Mouse (Mus musculus) stomach, embryonic 14.5 days (tissue): Measurements from ENCODE around the gene Gm9844. TPM values are rescaled to one million over a fixed set of nuclear protein-coding genes. Genes with fewer than 3 reads are reported as not detected.
"Not testable (repeated sequence)": the region's sequence is repeated elsewhere in the genome, so short reads cannot be mapped to it uniquely, and the experiment has no call there.

Source experiments
- ATAC-seq: fragments of 200-750 bp; cut with Nextera tagmentation; 2 replicates; pipeline ENCODE4 v1.8.0; 2017; ENCODE audit warnings: low read depth, moderate TSS enrichment; ENCODE audit not compliant: insufficient number of reproducible peaks, insufficient read depth, low FRiP score
- H3K27ac ChIP-seq: fragments of 300-500 bp; sonication (generic); 2 replicates; pipeline ENCODE4 v1.5.1; 2014; ENCODE audit warnings: mild to moderate bottlenecking, low read length, moderate library complexity, mixed read lengths
- H3K27me3 ChIP-seq: fragments of 300-500 bp; sonication (generic); 2 replicates; pipeline ENCODE4 v1.6.1; 2014; ENCODE audit warnings: low read length, control low read depth, mixed read lengths; ENCODE audit not compliant: control insufficient read depth, insufficient read depth
- H3K36me3 ChIP-seq: fragments of 300-500 bp; sonication (generic); 2 replicates; pipeline ENCODE4 v1.6.1; 2014; ENCODE audit warnings: mild to moderate bottlenecking, control low read depth, low read length, moderate library complexity, mixed read lengths; ENCODE audit not compliant: control insufficient read depth, insufficient read depth
- H3K4me1 ChIP-seq: fragments of 300-500 bp; sonication (generic); 2 replicates; pipeline ENCODE4 v1.6.1; 2014; ENCODE audit warnings: low read length, control low read depth, mixed read lengths; ENCODE audit not compliant: control insufficient read depth, insufficient read depth
- H3K4me2 ChIP-seq: fragments of 300-500 bp; sonication (generic); replicated peaks from 2 replicates; pipeline ENCODE4 v1.6.1; 2014; ENCODE audit warnings: low read depth, low read length, control low read depth
- H3K4me3 ChIP-seq: fragments of 300-500 bp; sonication (generic); 2 replicates; pipeline ENCODE4 v1.5.1; 2014; ENCODE audit warnings: low read depth, low read length, control low read depth
- H3K9ac ChIP-seq: fragments of 300-500 bp; sonication (generic); replicated peaks from 2 replicates; pipeline ENCODE4 v1.6.1; 2014; ENCODE audit warnings: low read depth, mild to moderate bottlenecking, control low read depth, low read length, moderate library complexity, mixed read lengths
- H3K9me3 ChIP-seq: fragments of 300-500 bp; sonication (generic); 2 replicates; pipeline ENCODE4 v1.6.1; 2016; ENCODE audit warnings: low read depth, low read length, control low read depth; ENCODE audit not compliant: control insufficient read depth
- WGBS: fragments of 180-500 bp; shearing (Covaris S2); extraction: QIAGEN DNeasy Blood & Tissue Kit; methylation state at CpG from one replicate; pipeline ENCODE4 v1.1.7; 2014; 5-methylcytosine and 5-hydroxymethylcytosine counted together
- polyA plus RNA-seq: library from polyadenylated mRNA; unstranded; fragments of >200 nt; fragmentation: Nextera tagmentation; extraction: Ambion mirVana; gene quantifications from 2 replicates; pipeline ENCODE4 v1.2.1, GENCODE M21; 2014

Gm9844 gene
- polyA plus RNA-seq, 1 experiment from 2014 or later = 16.7 TPM

DNA sequence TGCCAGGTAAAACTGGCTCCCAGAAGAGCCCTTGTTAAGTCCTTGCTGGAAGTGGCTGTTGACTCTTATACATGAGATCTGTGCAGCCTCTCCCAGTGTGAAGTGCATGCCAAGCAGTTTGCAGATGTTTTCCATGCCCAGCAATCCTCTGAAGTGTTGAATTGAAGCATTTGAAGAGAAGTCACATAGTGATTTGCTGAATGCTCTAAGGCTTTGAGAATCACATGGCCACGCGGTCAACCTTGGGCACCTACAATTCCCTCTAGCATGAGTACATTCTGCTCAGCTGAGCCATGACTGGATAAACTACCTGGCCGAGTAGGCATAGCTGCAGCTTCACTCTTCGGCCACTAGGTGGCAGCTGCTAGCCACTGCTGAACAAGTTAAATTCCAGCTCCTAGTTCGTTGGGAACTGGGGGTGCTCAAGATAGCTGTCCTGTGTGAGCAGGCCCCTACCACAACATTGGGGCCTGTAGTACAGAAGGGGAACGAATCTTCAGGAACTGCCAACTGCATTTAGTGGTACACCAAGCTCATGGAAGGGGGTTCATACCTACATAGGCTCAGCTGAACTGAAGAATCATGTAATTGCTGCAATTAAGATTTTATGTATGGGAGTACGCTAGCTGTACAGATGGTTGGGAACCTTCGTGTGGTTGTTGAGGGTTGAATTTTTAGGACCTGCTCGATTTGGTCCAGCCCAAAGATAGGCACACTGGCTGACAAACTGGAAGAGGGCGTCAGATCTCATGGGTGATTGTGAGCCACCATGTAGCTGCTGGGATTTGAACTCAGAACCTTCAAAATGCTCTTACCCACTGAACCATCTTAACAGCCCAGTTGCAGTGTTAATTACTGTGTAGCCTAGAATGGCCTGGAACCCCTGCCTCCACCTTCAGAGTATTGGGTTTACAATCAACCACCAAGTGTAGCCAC lies 28.5 kb downstream of the Gm9844 start:
- 0 out of 2 replicates have a peak, but pooled peaks have one; percentile 39 for ATAC-seq
- Histone ChIP-seq H3K27me3 (no peaks in the 10 kb centered on the region), H3K9ac (no peak overlapping the region), H3K27ac (0 out of 2 replicates have a peak overlapping the region, but pooled peaks have one; percentile 15), H3K9me3 (no peaks in the 10 kb centered on the region), H3K36me3 (peaks cover 52% of the 10 kb centered on the region), H3K4me1 (peaks cover 18% of the 10 kb centered on the region), H3K4me3 (no peak overlapping the region), H3K4me2 (no peak overlapping the region)
- WGBS = 27% methylated on average over 10 of the region's 10 CpGs

DNA sequence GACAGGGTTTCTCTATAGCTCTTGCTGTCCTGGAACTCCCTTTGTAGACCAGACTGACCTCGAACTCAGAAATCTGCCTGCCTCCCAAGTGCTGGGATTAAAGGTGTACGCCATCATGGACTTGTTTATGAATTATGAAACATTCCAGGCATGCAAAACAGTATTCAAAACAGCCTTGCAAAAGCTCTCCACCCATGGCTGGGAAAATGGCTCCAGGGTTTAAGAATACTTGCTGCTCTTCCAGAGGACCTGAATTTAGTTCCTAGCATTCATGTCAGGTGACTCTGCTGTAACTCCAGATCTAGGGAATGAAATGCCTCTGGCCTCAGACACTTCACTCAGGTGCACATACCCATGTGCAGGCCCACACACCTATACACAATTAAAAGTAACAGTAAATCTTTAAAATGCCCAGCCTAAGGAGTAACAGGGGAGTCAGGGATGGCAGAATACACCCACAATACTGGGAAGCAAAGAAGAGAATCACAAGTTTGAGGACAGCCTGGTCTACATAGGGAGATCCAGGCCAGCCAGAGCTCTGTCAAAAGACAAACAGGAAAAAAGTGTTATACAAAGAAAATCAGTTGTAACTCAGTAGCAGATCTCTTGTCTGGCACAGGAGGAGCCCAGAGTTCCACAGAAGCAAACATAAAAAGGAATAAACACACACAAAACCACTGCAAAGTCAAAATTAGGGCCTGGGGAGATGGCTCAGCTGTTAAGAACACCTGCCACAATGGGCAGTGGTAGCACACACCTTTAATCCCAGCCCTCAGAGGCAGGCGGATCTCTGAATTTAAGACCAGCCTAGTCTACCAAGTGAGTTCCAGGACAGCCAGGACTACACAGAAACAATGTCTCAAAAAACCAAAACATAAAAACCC lies 29.5 kb downstream of the Gm9844 start:
- Histone ChIP-seq H3K27ac (no peak overlapping the region), H3K9me3 (no peaks in the 10 kb centered on the region), H3K4me2 (no peak overlapping the region), H3K9ac (no peak overlapping the region), H3K27me3 (no peaks in the 10 kb centered on the region), H3K4me3 (no peak overlapping the region), H3K36me3 (peaks cover 43% of the 10 kb centered on the region), H3K4me1 (peaks cover 9% of the 10 kb centered on the region; the same call in 1 of the 2 replicates)
- ATAC-seq = no peak
- 69% methylated on average over 3 of the region's 3 CpGs for WGBS

DNA sequence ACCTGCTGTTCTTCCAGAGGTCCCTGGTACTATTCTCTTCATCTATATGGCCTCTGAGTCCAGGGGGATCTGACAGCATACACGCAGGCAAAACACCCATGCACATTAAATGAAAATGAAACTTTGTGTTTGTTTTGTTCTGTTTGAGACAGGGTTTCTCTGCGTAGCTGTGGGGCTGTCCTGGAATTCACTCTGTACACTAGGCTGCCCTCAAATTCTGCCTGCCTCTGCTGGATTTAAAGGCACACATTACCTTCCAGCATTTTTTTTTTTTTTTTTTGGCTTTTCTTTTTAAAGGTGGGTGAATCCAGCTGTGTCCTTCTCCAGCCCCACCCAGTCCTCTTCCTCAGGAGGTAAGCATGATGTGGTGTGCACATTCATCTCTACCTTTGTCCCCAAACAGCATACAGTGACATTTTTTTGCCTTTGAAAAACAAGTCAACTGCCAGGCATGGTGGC lies 30.1 kb downstream of the Gm9844 start:
- Histone ChIP-seq H3K27ac (no peak overlapping the region), H3K27me3 (no peaks in the 10 kb centered on the region), H3K4me1 (peaks cover 3% of the 10 kb centered on the region; the same call in 1 of the 2 replicates), H3K9ac (no peak overlapping the region), H3K4me2 (no peak overlapping the region), H3K4me3 (no peak overlapping the region), H3K36me3 (peaks cover 38% of the 10 kb centered on the region), H3K9me3 (no peaks in the 10 kb centered on the region)
- WGBS = 75% methylated on average over 2 of the region's 2 CpGs
- no peak for ATAC-seq

DNA sequence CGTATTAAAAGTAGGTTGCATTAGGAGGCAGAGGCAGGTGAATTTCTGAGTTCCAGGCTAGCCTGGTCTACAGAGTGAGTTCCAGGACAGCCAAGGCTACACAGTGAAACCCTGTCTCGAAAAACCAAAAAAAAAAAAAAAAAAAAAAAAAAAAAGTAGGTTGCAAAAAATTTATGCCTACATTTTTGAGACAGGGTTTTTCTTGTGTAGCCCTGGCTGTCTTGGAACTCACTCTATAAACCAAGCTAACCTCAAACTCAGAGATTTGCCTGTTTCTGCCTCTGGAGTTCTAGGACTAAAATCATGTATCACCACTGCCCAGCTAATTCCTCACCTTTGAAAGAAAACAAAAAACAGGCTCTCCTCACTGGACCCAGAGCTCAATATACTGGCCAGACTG lies 33.7 kb downstream of the Gm9844 start:
- H3K27me3 ChIP-seq, ATAC-seq, H3K9ac ChIP-seq, H3K9me3 ChIP-seq, H3K4me1 ChIP-seq, H3K4me2 ChIP-seq, H3K4me3 ChIP-seq, H3K36me3 ChIP-seq, H3K27ac ChIP-seq: not testable (repeated sequence)
- WGBS = 91% methylated on average over 2 of the region's 2 CpGs

DNA sequence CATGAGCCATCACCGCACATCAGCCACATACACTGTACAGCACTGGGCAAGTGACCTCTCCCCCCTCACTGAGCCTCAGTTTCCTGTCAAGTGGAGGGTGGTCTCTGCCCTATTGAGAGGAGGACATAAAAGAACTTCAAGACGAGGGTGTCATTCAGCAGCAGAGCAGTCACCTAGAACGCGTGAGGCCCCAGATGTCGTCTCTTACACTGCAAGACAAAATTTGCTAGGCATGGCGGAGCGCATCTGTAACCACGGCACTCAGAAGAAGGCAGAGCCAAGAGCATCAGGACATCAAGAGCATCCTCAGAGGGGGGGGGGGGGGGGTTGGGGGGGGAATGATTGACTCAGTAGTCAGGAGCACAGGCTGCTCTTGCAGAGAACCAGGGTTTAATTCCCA lies 34.3 kb downstream of the Gm9844 start:
- Histone ChIP-seq H3K4me1 (no peaks in the 10 kb centered on the region), H3K36me3 (no peaks in the 10 kb centered on the region; the same call in 1 of the 2 replicates), H3K4me3 (no peak overlapping the region), H3K9me3 (no peaks in the 10 kb centered on the region), H3K9ac (no peak overlapping the region), H3K27me3 (no peaks in the 10 kb centered on the region), H3K4me2 (no peak overlapping the region), H3K27ac (no peak overlapping the region)
- ATAC-seq = no peak
- 84% methylated on average over 8 of the region's 8 CpGs for WGBS

DNA sequence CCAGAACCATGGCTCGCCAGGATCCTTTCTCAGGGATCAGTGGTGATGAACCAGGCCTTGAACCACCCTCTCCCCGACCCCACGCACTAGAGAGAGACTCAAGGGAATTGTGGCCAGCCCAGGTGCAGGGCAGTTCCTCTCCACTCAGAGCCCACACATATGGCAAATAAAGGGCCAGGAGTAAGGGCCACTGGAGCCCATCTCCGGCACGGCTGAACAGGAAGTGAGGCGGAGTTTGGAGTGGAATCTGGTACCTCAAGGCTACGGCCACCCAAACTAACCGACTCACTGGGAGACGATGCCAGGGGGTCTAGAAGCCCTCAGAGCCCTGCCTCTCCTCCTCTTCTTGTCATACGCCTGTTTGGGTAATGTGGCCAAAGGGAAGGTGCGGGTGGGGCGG lies 35.2 kb downstream of the Gm9844 start, which contains the start of gene Cd79a:
Gene Cd79a, plus strand, starts transcription at position 158 of the 400 bp plus-strand sequence.
- Histone ChIP-seq H3K4me2 (no peak within 1 kb of the TSS), H3K9me3 (no peaks in the 10 kb centered on the region), H3K27me3 (no peaks in the 10 kb centered on the region), H3K9ac (no peak within 1 kb of the TSS), H3K27ac (no peak within 1 kb of the TSS), H3K4me1 (peaks cover 2% of the 10 kb centered on the region; the same call in 1 of the 2 replicates), H3K4me3 (no peak within 1 kb of the TSS), H3K36me3 (no peaks in the 10 kb centered on the region)
- no peak for ATAC-seq
- 68% methylated on average over 12 of the region's 12 CpGs for WGBS

DNA sequence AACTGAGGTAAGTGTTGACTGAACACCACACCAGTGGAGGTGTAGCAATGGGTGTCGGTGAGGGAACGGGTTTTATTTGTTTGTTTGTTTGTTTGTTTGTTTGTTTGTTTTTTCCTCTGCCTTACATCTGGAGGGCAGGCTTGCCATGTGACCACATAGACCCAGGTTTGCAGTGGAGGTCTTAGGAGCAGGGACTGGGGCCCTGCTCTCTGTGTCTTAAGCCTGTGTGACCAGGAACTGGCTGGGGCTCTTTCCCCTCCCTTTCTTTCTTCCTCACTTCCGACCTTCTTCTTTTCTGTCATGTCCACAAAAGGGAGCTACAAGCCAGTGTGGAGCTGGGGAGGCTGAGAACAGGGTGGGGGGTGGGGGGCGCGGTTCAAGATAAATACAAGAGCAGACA lies 35.9 kb downstream of the Gm9844 start:
- Histone ChIP-seq H3K4me1 (peaks cover 5% of the 10 kb centered on the region; the same call in 1 of the 2 replicates), H3K4me2 (no peak overlapping the region), H3K9me3 (no peaks in the 10 kb centered on the region), H3K4me3 (no peak overlapping the region), H3K36me3 (no peaks in the 10 kb centered on the region), H3K27ac (no peak overlapping the region), H3K27me3 (no peaks in the 10 kb centered on the region), H3K9ac (no peak overlapping the region)
- no peak for ATAC-seq
- 74% methylated on average over 5 of the region's 5 CpGs for WGBS

DNA sequence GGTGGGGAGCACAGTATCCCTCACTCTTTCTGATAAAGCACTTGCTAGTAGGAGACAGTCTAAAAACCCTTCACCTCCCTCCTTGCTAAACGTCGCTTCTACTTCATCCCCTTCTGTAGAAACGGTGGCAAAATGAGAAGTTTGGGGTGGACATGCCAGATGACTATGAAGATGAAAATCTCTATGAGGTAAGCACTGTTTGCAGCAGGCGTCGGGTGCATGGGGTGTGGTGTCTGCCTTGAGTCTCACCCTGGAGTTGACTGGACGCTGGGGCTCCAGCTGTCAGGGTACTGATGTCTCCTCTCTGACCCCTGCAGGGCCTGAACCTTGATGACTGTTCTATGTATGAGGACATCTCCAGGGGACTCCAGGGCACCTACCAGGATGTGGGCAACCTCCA lies 39.1 kb downstream of the Gm9844 start:
- H3K4me1 ChIP-seq = peaks cover 11% of the 10 kb centered on the region; the same call in 1 of the 2 replicates
- no peaks in the 10 kb centered on the region for H3K27me3 ChIP-seq
- H3K4me3 ChIP-seq = no peak overlapping the region
- 70% methylated on average over 6 of the region's 6 CpGs for WGBS
- H3K27ac ChIP-seq = no peak overlapping the region
- H3K4me2 ChIP-seq = no peak overlapping the region
- H3K9me3 ChIP-seq = no peaks in the 10 kb centered on the region
- H3K9ac ChIP-seq = no peak overlapping the region
- ATAC-seq = no peak
- H3K36me3 ChIP-seq = no peaks in the 10 kb centered on the region
